Mouse (Mus musculus) small intestine, adult 10 weeks (tissue): Measurements from ENCODE around the gene Cdk13. TPM values are rescaled to one million over a fixed set of nuclear protein-coding genes. Genes with fewer than 3 reads are reported as not detected.

Experiments used
- polyA plus RNA-seq: library from polyadenylated mRNA; stranded (reverse); fragments of 350-450 nt; fragmentation: Illumina TruSeq; extraction: RNeasy Lipid Tissue Mini Kit (QIAGEN cat#74804); gene quantifications from one replicate; pipeline ENCODE4 v1.2.3, GENCODE M21; 2014; ENCODE audit warnings: low replicate concordance

Gene Cdk13
- 63.3 TPM for polyA plus RNA-seq

GRCm38 (mm10) chr13:17804909-17805613 is at the start of gene Cdk13:
TSS of gene Cdk13 (minus strand) at chr13:17805097.

GRCm38 (mm10) chr13:17694911-17695699 is 109.8 kb downstream of the Cdk13 start, which contains the start of the genes Mplkip and Sugct:
TSS of gene Mplkip (plus strand) at chr13:17695192.
TSS of gene Sugct (minus strand) at chr13:17695553.

Other genes starting within 250 kb of the Cdk13 start
- 111 TPM for gene Mplkip, start 109.9 kb downstream of the Cdk13 start, polyA plus RNA-seq
- gene Sugct, start 109.5 kb downstream of the Cdk13 start, polyA plus RNA-seq, result 9.7 TPM
- 145 TPM for gene Rala, start 139.1 kb upstream of the Cdk13 start, polyA plus RNA-seq
- gene Yae1d1, start 188.3 kb upstream of the Cdk13 start, polyA plus RNA-seq, result 57.7 TPM